Mouse (Mus musculus): ENCODE results near the gene Eva1c. TPM values are rescaled to one million over a fixed set of nuclear protein-coding genes. Genes with fewer than 3 reads are reported as not detected.

Eva1c gene
- total RNA-seq, 2 experiments from 2014 or later, result 1.7 to 2.7 TPM

GRCm38 (mm10) chr16:90901364-90901763, 74.8 kb downstream of the Eva1c start:
- DNase-seq (ENCODE audit: extremely low spot score in 1 of 2, low spot score in 2 of 2), result no peak
- intact Hi-C loops (cut with DNase I), result no loop called here
- Histone ChIP-seq H3K27ac (no peak overlapping the region), H3K4me3 (no peak overlapping the region)
- no peak for TF ChIP-seq CTCF (IDR thresholded peaks at IDR 0.05)

- DNase-seq (ENCODE audit: extremely low spot score in 1 of 2, low spot score in 2 of 2), result no peak
- Histone ChIP-seq H3K4me3 (no peak overlapping the region), H3K27ac (no peak overlapping the region)
- TF ChIP-seq CTCF (IDR thresholded peaks at IDR 0.05), result no peak
- intact Hi-C loops (cut with DNase I), result no loop called here
These were observed 76.8 kb downstream of the Eva1c start for GRCm38 (mm10) chr16:90903300-90903699.

GRCm38 (mm10) chr16:90907250-90907649, 80.7 kb downstream of the Eva1c start:
- no peak for DNase-seq (ENCODE audit: extremely low spot score in 1 of 2, low spot score in 2 of 2)
- no peak overlapping the region for H3K4me3 ChIP-seq
- TF ChIP-seq CTCF (IDR thresholded peaks at IDR 0.05), result no peak
- no peak overlapping the region for H3K27ac ChIP-seq
- intact Hi-C loops (cut with DNase I), result no loop called here

GRCm38 (mm10) chr16:90910855-90911533, 84.5 kb downstream of the Eva1c start:
- TF ChIP-seq CTCF (IDR thresholded peaks at IDR 0.05), result no peak
- Histone ChIP-seq H3K4me3 (no peak overlapping the region), H3K27ac (no peak overlapping the region)
- intact Hi-C loops (cut with DNase I), result no loop called here
- no peak for DNase-seq (ENCODE audit: extremely low spot score in 1 of 2, low spot score in 2 of 2)

- DNase-seq (ENCODE audit: extremely low spot score in 1 of 2, low spot score in 2 of 2), result no peak
- Histone ChIP-seq H3K27ac (no peak overlapping the region), H3K4me3 (no peak overlapping the region)
- no peak for TF ChIP-seq CTCF (IDR thresholded peaks at IDR 0.05)
- intact Hi-C loops (cut with DNase I), result no loop called here
These were observed 85.2 kb downstream of the Eva1c start for GRCm38 (mm10) chr16:90911766-90912165.

- no peak for DNase-seq (ENCODE audit: extremely low spot score in 1 of 2, low spot score in 2 of 2)
- no peak for TF ChIP-seq CTCF (IDR thresholded peaks at IDR 0.05)
- Histone ChIP-seq H3K27ac (no peak overlapping the region), H3K4me3 (no peak overlapping the region)
- intact Hi-C loops (cut with DNase I), result no loop called here
These were observed 89.5 kb downstream of the Eva1c start for GRCm38 (mm10) chr16:90916040-90916481.

- no peak overlapping the region for H3K4me3 ChIP-seq
- no peak overlapping the region for H3K27ac ChIP-seq
- TF ChIP-seq CTCF (IDR thresholded peaks at IDR 0.05), result no peak
- intact Hi-C loops (cut with DNase I), result no loop called here
- DNase-seq (ENCODE audit: extremely low spot score in 1 of 2, low spot score in 2 of 2), result no peak
These were observed 90.6 kb downstream of the Eva1c start for GRCm38 (mm10) chr16:90917156-90917555.

- no peak for DNase-seq (ENCODE audit: extremely low spot score in 1 of 2, low spot score in 2 of 2)
- Histone ChIP-seq H3K27ac (no peak overlapping the region), H3K4me3 (no peak overlapping the region)
- no peak; the same call in 1 of the 2 replicates for TF ChIP-seq CTCF (IDR thresholded peaks at IDR 0.05)
- intact Hi-C loops (cut with DNase I), result no loop called here
These were observed 95.1 kb downstream of the Eva1c start for GRCm38 (mm10) chr16:90921471-90922159.

- no peak for DNase-seq (ENCODE audit: extremely low spot score in 1 of 2, low spot score in 2 of 2)
- Histone ChIP-seq H3K4me3 (no peak overlapping the region), H3K27ac (no peak overlapping the region)
- intact Hi-C loops (cut with DNase I), result loop anchor here (5.0 kb wide), 3 partner anchors 92 to 612 kb away; no protein-coding TSS in a partner anchor
- no peak for TF ChIP-seq CTCF (IDR thresholded peaks at IDR 0.05)
These were observed 98.3 kb downstream of the Eva1c start for GRCm38 (mm10) chr16:90924606-90925370.

GRCm38 (mm10) chr16:90925461-90925860, 98.9 kb downstream of the Eva1c start:
- no peak overlapping the region for H3K4me3 ChIP-seq
- H3K27ac ChIP-seq, result no peak overlapping the region
- intact Hi-C loops (cut with DNase I), result loop anchor here (5.0 kb wide), 3 partner anchors 93 to 613 kb away; no protein-coding TSS in a partner anchor
- DNase-seq (ENCODE audit: extremely low spot score in 1 of 2, low spot score in 2 of 2), result peak; percentile 56 to 68
- TF ChIP-seq CTCF (IDR thresholded peaks at IDR 0.05), result peak; percentile 90

- Histone ChIP-seq H3K4me3 (no peak overlapping the region), H3K27ac (no peak overlapping the region)
- intact Hi-C loops (cut with DNase I), result loop anchor here (5.0 kb wide), 3 partner anchors 95 to 615 kb away; no protein-coding TSS in a partner anchor
- TF ChIP-seq CTCF (IDR thresholded peaks at IDR 0.05), result no peak
- DNase-seq (ENCODE audit: extremely low spot score in 1 of 2, low spot score in 2 of 2), result no peak
These were observed 100.9 kb downstream of the Eva1c start for GRCm38 (mm10) chr16:90927446-90927845.

Data from left cerebral cortex, adult 2 months (tissue).